Mouse (Mus musculus) E14TG2a.4 (cell line): ENCODE measurements around the gene Kif2c.

Source experiments
- H3K27me3 ChIP-seq: 2 replicates; pipeline ENCODE4 v1.6.1; 2014; ENCODE audit warnings: low read length, control low read depth; ENCODE audit not compliant: insufficient read depth
- H3K36me3 ChIP-seq: 2 replicates; pipeline ENCODE4 v1.6.1; 2014; ENCODE audit warnings: low read length, control low read depth; ENCODE audit not compliant: insufficient read depth
- H3K4me1 ChIP-seq: replicated peaks from 2 replicates; pipeline ENCODE4 v1.6.1; 2014; ENCODE audit warnings: low read depth, low read length, control low read depth
- H3K4me3 ChIP-seq: replicated peaks from 2 replicates; pipeline ENCODE4 v1.5.1; 2014; ENCODE audit warnings: mild to moderate bottlenecking, low read length
- H3K9me3 ChIP-seq: 2 replicates; pipeline ENCODE4 v1.6.1; 2014; ENCODE audit warnings: low read length, control low read depth
- CTCF ChIP-seq: conservative IDR thresholded peaks from 2 replicates; pipeline ENCODE4 v1.5.1; 2014; ENCODE audit warnings: low read length
- NANOG ChIP-seq: IDR thresholded peaks from 2 replicates; pipeline ENCODE4 v1.6.1; 2014; ENCODE audit warnings: borderline replicate concordance, low read length, mixed read lengths
- POU5F1 ChIP-seq: IDR thresholded peaks from 2 replicates; pipeline ENCODE4 v1.6.1; 2014; ENCODE audit warnings: low read length, borderline replicate concordance

Kif2c gene

DNA sequence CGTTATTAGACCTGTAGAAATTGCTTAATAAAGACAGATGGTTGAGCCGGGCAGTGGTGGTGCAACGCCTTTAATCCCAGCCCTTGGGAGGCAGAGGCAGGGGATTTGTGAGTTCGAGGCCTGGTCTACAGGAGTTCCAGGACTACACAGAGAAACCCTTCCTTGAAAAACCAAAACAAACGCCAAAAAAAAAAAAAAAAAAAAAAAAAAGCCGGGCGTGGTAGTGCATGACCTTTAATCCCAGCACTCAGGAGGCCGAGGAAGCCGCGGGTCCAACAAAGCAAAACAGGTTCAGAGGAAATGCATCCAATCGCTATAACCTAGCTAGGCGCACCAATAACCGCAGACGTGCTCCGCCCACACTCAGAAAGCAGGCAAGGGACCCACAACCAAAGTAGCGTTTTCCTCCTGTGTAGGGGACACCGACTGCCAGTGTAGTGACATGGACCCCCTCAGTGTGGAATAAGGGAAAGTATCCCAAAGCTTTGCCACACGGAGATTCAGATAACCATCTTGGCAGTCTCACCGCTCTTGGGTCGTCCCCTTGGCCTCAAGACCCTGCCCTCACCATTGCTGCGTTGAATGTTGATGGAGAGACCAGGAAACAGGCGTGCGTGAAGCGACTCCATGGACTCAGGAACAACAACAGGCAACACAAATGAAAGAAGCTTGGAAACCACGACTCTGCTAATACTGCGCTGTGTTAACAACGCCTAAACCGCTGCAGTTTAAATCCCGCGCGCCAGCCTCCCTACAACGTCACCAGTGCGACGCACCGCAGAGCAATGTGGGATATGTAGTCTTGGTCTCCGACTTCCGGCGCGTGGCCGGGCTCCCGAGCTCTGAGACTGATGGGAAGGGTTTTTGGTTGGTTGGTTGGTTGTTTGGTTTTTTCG is at the start of gene Kif2c:
Kif2c (minus strand) TSS at position 777 of the 896 bp plus-strand sequence.
- peaks cover 29% of the 10 kb centered on the region for H3K4me1 ChIP-seq
- TF ChIP-seq POU5F1 (no peak), NANOG (no peak), CTCF (no peak)

DNA sequence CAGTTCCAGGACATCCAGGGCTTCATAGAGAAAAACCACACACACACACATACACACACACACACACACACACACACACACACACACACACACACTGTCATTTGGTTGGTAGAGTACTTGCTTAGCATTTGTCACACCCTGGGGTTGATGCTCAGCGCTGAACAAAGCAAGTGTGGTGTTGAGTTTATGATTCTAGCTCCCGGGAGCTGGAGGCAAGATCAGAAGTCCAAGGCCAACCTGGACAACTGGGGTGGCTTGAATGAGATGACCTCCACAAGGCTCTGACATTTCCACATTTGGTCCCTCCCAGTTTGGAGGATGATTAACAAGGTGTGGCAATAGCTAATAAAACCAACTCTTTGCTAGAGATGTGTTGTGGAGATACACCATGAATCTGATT is 48.8 kb upstream of the Kif2c start:
- no peaks in the 10 kb centered on the region for H3K9me3 ChIP-seq
- H3K36me3 ChIP-seq: no peaks in the 10 kb centered on the region
- no peak for TF ChIP-seq NANOG
- TF ChIP-seq POU5F1: no peak
- no peak for TF ChIP-seq CTCF
- peaks cover 14% of the 10 kb centered on the region for H3K4me1 ChIP-seq
- peaks cover 29% of the 10 kb centered on the region for H3K27me3 ChIP-seq
- H3K4me3 ChIP-seq: no peak overlapping the region

More for the DNA sequence above, at the start of gene Kif2c:
- H3K27me3 ChIP-seq: no peaks in the 10 kb centered on the region
- H3K36me3 ChIP-seq: peaks cover 35% of the 10 kb centered on the region
- 0 out of 2 replicates have a peak, but pooled peaks cover 2% of the 10 kb centered on the region for H3K9me3 ChIP-seq
- H3K4me3 ChIP-seq: peak within 1 kb of the TSS; percentile 96

GRCm38 (mm10) chr4:117230331-117230730 is 47.9 kb upstream of the Kif2c start:
- no peak for TF ChIP-seq POU5F1
- TF ChIP-seq NANOG: no peak
- peak; percentile 93 for TF ChIP-seq CTCF
- peaks cover 14% of the 10 kb centered on the region for H3K4me1 ChIP-seq
- H3K27me3 ChIP-seq: peaks cover 25% of the 10 kb centered on the region
- no peaks in the 10 kb centered on the region for H3K36me3 ChIP-seq
- no peaks in the 10 kb centered on the region for H3K9me3 ChIP-seq
- H3K4me3 ChIP-seq: no peak overlapping the region

- TF ChIP-seq CTCF (no peak), POU5F1 (no peak), NANOG (no peak)
Measured at GRCm38 (mm10) chr4:117229590-117229989, 47.2 kb upstream of the Kif2c start.

DNA sequence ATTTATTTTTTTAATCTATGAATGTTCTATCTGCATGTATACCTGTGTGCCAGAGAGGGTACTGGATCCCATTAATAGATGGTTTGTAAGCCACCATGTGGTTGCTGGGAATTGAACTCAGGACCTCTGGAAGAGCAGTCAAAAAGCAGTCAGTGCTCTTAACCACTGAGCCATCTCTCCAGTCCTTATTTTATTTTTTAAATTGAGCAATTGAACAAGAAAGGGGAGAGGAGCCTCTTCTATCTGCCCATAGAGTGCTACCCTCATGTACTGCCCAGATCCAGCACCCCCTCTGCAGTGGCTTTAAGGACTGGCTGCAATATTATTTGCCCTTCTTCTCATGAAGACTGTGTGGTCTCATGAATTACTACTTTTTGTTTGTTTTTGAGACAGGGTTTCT is 42.8 kb upstream of the Kif2c start:
- Histone ChIP-seq H3K4me1 (peaks cover 24% of the 10 kb centered on the region), H3K4me3 (no peak overlapping the region), H3K27me3 (peaks cover 14% of the 10 kb centered on the region), H3K9me3 (no peaks in the 10 kb centered on the region), H3K36me3 (no peaks in the 10 kb centered on the region)
- TF ChIP-seq CTCF: no peak
- no peak for TF ChIP-seq POU5F1
- no peak for TF ChIP-seq NANOG

More at GRCm38 (mm10) chr4:117229590-117229989, 47.2 kb upstream of the Kif2c start:
- peak overlapping the region; percentile 61 for H3K4me3 ChIP-seq
- no peaks in the 10 kb centered on the region for H3K36me3 ChIP-seq
- H3K27me3 ChIP-seq: peaks cover 19% of the 10 kb centered on the region
- H3K9me3 ChIP-seq: no peaks in the 10 kb centered on the region
- peaks cover 16% of the 10 kb centered on the region for H3K4me1 ChIP-seq

- no peaks in the 10 kb centered on the region for H3K9me3 ChIP-seq
- peaks cover 7% of the 10 kb centered on the region for H3K27me3 ChIP-seq
- TF ChIP-seq CTCF (no peak), POU5F1 (no peak), NANOG (no peak)
- no peaks in the 10 kb centered on the region for H3K36me3 ChIP-seq
- H3K4me1 ChIP-seq: peaks cover 16% of the 10 kb centered on the region
- H3K4me3 ChIP-seq: no peak overlapping the region
Measured at GRCm38 (mm10) chr4:117224122-117224521, 41.7 kb upstream of the Kif2c start.

DNA sequence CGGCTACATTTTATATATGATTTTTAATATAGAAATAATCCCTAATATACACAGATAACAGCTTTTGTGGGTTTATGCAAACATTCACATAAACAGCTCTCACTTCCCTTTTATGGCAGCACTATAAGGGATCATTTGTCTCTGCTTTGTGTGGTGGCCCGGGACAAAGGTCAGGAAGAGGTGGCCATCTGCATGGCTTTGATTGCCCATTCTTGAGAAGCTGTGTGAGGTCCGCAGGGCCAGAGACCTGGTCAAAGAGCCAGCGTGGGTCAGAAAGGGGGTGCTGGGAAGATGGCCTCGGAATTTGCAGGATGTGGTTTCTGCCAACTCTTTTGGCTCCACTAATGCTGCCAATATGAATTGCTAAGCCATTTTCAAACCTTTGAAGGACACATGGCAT is 40.6 kb upstream of the Kif2c start:
- no peak for TF ChIP-seq CTCF
- no peak for TF ChIP-seq NANOG
- TF ChIP-seq POU5F1: no peak
- H3K4me1 ChIP-seq: peaks cover 18% of the 10 kb centered on the region
- peaks cover under 1% of the 10 kb centered on the region; the same call in 1 of the 2 replicates for H3K27me3 ChIP-seq
- H3K36me3 ChIP-seq: no peaks in the 10 kb centered on the region
- no peaks in the 10 kb centered on the region for H3K9me3 ChIP-seq
- no peak overlapping the region for H3K4me3 ChIP-seq

GRCm38 (mm10) chr4:117221836-117222235 is 39.4 kb upstream of the Kif2c start:
- TF ChIP-seq CTCF: no peak
- TF ChIP-seq NANOG: no peak
- TF ChIP-seq POU5F1: no peak

More at GRCm38 (mm10) chr4:117221836-117222235, 39.4 kb upstream of the Kif2c start:
- Histone ChIP-seq H3K36me3 (no peaks in the 10 kb centered on the region), H3K4me1 (peaks cover 18% of the 10 kb centered on the region), H3K9me3 (no peaks in the 10 kb centered on the region), H3K27me3 (0 out of 2 replicates have a peak, but pooled peaks cover 3% of the 10 kb centered on the region), H3K4me3 (no peak overlapping the region)
